Mouse (Mus musculus) CH12.LX (cell line): Measurements from ENCODE around the gene Pex16.

Source experiments
- BHLHE40 ChIP-seq: IDR thresholded peaks from 2 replicates; pipeline ENCODE4 v1.6.1; 2011; ENCODE audit warnings: mild to moderate bottlenecking, low read depth, low read length, improper control_type of control experiment
- CTCF ChIP-seq, 2 experiments: IDR thresholded peaks in 1 of 2; conservative IDR thresholded peaks in 1 of 2; 2 replicates each; pipeline ENCODE4 v1.5.1; 2011 to 2012; ENCODE audit warnings: low read depth in 2 of 2, low read length in 2 of 2, improper control_type of control experiment in 1 of 2, inconsistent platforms in 1 of 2, mild to moderate bottlenecking in 1 of 2, moderate library complexity in 1 of 2
- ZKSCAN1 ChIP-seq: IDR thresholded peaks from 2 replicates; pipeline ENCODE4 v1.6.1; 2012; ENCODE audit warnings: low read depth, inconsistent platforms, low read length, improper control_type of control experiment, borderline replicate concordance

DNA sequence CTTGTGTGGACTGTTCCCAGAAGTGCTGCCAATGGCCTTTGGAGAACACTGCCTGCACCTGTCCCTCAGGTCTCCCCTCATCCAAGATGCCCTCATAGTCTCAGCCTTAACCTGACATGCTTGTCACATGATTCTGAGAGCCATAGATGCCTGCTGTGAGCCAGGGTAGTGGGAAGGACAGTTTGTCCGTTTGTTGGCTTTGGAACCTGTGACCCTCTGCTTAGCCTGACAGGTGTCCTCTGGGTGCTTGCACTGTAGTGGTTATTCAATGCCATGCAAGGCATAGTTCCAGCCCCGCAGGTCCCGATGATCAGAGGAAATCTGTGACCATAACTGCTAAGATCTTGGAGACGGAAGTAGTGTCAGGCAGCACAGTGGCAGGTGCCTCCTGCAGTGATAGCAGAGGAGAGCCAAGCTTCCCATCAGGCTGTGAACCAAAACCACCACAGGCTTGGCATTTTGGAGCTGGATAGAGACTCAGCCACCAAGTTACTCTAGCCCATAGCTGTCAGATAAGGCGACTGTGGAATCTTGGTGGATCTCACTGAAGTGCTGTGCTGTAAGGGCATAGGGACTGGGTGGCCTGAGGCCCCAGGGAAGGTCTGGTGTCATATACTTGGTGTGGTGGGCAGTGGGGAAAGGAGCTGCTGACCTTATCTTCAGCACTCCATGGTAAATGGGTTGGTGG, 7.6 kb downstream of the Pex16 start, which contains the start of gene 1700029I15Rik:
- TF ChIP-seq CTCF (conservative IDR thresholded peaks at IDR 0.05 in 1 of 2, IDR thresholded peaks at IDR 0.05 in 1 of 2; ENCODE audit: low read depth in 2 of 2, low read length in 2 of 2) = no peak
- TF ChIP-seq BHLHE40 = no peak
- TF ChIP-seq ZKSCAN1 = no peak
